In the genomic region with DNA sequence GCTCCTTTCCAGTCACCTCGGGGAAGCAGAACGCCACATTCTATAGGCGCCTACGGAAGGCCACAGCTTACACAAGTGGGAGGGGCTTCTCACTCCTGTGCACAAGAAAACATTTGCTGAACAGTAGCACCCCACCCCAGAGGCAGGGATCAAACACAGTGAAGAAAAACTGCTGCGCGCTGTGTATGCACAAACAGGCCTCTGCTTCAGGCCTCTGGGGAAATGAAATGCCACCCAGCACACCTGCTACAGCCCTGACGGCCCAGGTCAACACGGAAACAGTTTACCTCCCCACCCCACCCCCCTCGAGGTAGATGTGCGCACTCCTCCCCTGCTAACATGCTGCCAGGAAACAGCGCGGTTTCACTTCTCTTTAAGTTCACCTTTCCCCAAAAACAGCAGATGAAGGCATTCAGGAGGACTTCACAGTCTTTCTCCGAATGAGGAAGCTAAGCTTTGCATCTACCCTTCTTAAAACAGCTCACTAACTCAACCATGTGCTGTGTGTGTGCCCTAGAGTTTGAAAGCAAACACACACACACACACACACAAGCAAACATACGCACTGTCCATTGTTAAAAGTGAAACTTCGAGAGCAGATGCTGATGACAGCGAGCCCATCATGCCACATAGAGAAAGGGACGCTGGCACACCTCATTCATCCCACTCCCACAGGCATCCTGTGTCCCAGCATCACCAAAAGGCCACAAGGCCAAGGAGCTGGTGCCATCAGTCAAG, we compare ENCODE assay signal across 8 mouse cellular contexts. TPM values are rescaled to one million over a fixed set of nuclear protein-coding genes. Genes with fewer than 3 reads are reported as not detected.
A peak's percentile ranks its signal among the peaks of the same experiment; 100 is the strongest.
DNase-seq lines count a peak whose midpoint lies in the region; ATAC-seq and TF ChIP-seq lines count a peak whose summit lies in the region.

No protein-coding gene starts in this region.

- no peaks in the 10 kb centered on the region for H3K9me3 ChIP-seq in kidney, postnatal 0 days (replicated peaks; ENCODE audit: low read length)
- H3K9me3 ChIP-seq in forebrain, embryonic 13.5 days (replicated peaks) = no peaks in the 10 kb centered on the region
- no peaks in the 10 kb centered on the region for H3K9me3 ChIP-seq in liver, embryonic 15.5 days (replicated peaks)
- no peaks in the 10 kb centered on the region for H3K9me3 ChIP-seq in stomach, embryonic 15.5 days

- TF ChIP-seq CTCF in kidney, postnatal 0 days (IDR thresholded peaks at IDR 0.05; ENCODE audit: low read depth) = no peak

- H3K4me3 ChIP-seq in kidney, postnatal 0 days (replicated peaks; ENCODE audit: low read depth, low read length) = no peak overlapping the region
- H3K4me3 ChIP-seq in forebrain, embryonic 13.5 days = no peak overlapping the region
- peak overlapping the region; percentile 46 for H3K4me3 ChIP-seq in liver, embryonic 15.5 days (replicated peaks)
- H3K4me3 ChIP-seq in stomach, embryonic 15.5 days (replicated peaks) = no peak overlapping the region

- 51% methylated on average over 17 of the region's 17 CpGs for WGBS in kidney, postnatal 0 days
- 72% methylated on average over 17 of the region's 17 CpGs for WGBS in forebrain, embryonic 13.5 days
- WGBS in liver, embryonic 15.5 days (ENCODE audit: insufficient replicate concordance) = 11% methylated on average over 17 of the region's 17 CpGs
- 48% methylated on average over 17 of the region's 17 CpGs for WGBS in stomach, embryonic 15.5 days

- no peak for DNase-seq in kidney, postnatal 0 days (ENCODE audit: low spot score)
- DNase-seq in kidney, adult 8-10 months = no peak
- DNase-seq in urinary bladder, postnatal 4 days (ENCODE audit: low spot score in 2 of 2) = no peak
- no peak for DNase-seq in ovary, postnatal 14 days (ENCODE audit: low spot score)
- no peak for DNase-seq in frontal cortex, postnatal 14 days (ENCODE audit: low spot score in 2 of 2)

- no peaks in the 10 kb centered on the region for H3K27me3 ChIP-seq in kidney, postnatal 0 days (ENCODE audit: insufficient read depth, low read length)
- no peaks in the 10 kb centered on the region for H3K27me3 ChIP-seq in forebrain, embryonic 13.5 days
- no peaks in the 10 kb centered on the region for H3K27me3 ChIP-seq in liver, embryonic 15.5 days
- no peaks in the 10 kb centered on the region for H3K27me3 ChIP-seq in stomach, embryonic 15.5 days (replicated peaks)

- no peaks in the 10 kb centered on the region for H3K36me3 ChIP-seq in kidney, postnatal 0 days (ENCODE audit: insufficient read depth, low read length)
- H3K36me3 ChIP-seq in forebrain, embryonic 13.5 days (ENCODE audit: poor library complexity, severe bottlenecking) = peaks cover 12% of the 10 kb centered on the region
- H3K36me3 ChIP-seq in liver, embryonic 15.5 days (replicated peaks) = peaks cover 14% of the 10 kb centered on the region; the same call in 1 of the 2 replicates
- 0 out of 2 replicates have a peak, but pooled peaks cover 5% of the 10 kb centered on the region for H3K36me3 ChIP-seq in stomach, embryonic 15.5 days

- no peak overlapping the region for H3K4me2 ChIP-seq in kidney, postnatal 0 days (ENCODE audit: low read length)
- no peak overlapping the region for H3K4me2 ChIP-seq in forebrain, embryonic 13.5 days
- peak overlapping the region; percentile 82 for H3K4me2 ChIP-seq in liver, embryonic 15.5 days
- H3K4me2 ChIP-seq in stomach, embryonic 15.5 days = peak overlapping the region; percentile 33

- ATAC-seq in kidney, postnatal 0 days (replicated peaks; ENCODE audit: low FRiP score, low read depth) = 0 out of 2 replicates have a peak, but pooled peaks have one; percentile 31
- peak; percentile 39; the same call in 1 of the 2 replicates for ATAC-seq in forebrain, embryonic 13.5 days
- peak; percentile 82 for ATAC-seq in liver, embryonic 15.5 days (ENCODE audit: insufficient read depth)
- ATAC-seq in stomach, embryonic 15.5 days (ENCODE audit: insufficient read depth, low FRiP score, low read depth) = peak; percentile 57

- H3K9ac ChIP-seq in kidney, postnatal 0 days (ENCODE audit: low read depth, low read length) = no peak overlapping the region
- peak overlapping the region; percentile 40; the same call in 1 of the 2 replicates for H3K9ac ChIP-seq in forebrain, embryonic 13.5 days
- H3K9ac ChIP-seq in liver, embryonic 15.5 days = peak overlapping the region; percentile 53
- no peak overlapping the region for H3K9ac ChIP-seq in stomach, embryonic 15.5 days

- H3K4me1 ChIP-seq in kidney, postnatal 0 days (replicated peaks; ENCODE audit: insufficient read depth, low read length) = peaks cover 48% of the 10 kb centered on the region
- peaks cover 46% of the 10 kb centered on the region for H3K4me1 ChIP-seq in forebrain, embryonic 13.5 days
- peaks cover 100% of the 10 kb centered on the region for H3K4me1 ChIP-seq in liver, embryonic 15.5 days (replicated peaks)
- H3K4me1 ChIP-seq in stomach, embryonic 15.5 days = peaks cover 63% of the 10 kb centered on the region

- H3K27ac ChIP-seq in kidney, postnatal 0 days = peak overlapping the region; percentile 9; the same call in 1 of the 2 replicates
- no peak overlapping the region for H3K27ac ChIP-seq in forebrain, embryonic 13.5 days
- peak overlapping the region; percentile 89 for H3K27ac ChIP-seq in liver, embryonic 15.5 days (replicated peaks)
- H3K27ac ChIP-seq in stomach, embryonic 15.5 days = peak overlapping the region; percentile 74

RNA-seq across cellular contexts. Expression of a gene that starts 13.7 kb away (rescaled TPM):
- polyA plus RNA-seq in kidney, postnatal 0 days (2015; fragmentation: Nextera tagmentation; extraction: Ambion mirVana) = 33.2 and 36.6 TPM in 2 replicates
- 24.3 and 26.1 TPM in 2 replicates for polyA plus RNA-seq in forebrain, embryonic 13.5 days (2015; fragmentation: Nextera tagmentation; extraction: Ambion mirVana)
- 27.0 and 29.3 TPM in 2 replicates for polyA plus RNA-seq in liver, embryonic 15.5 days (2015; fragmentation: Nextera tagmentation; extraction: Ambion mirVana)
- 44.2 and 44.5 TPM in 2 replicates for polyA plus RNA-seq in stomach, embryonic 15.5 days (2015; fragmentation: Nextera tagmentation; extraction: Ambion mirVana)

Comparison
In these comparisons a context has a peak if more than half of its experiments do, and no peak if none do; other contexts are left out.
1. ATAC-seq: peak in every context shown above with its lines; median percentile 82 in liver, embryonic 15.5 days; 57 in stomach, embryonic 15.5 days; 39 in forebrain, embryonic 13.5 days; 31 in kidney, postnatal 0 days.
2. H3K4me2 ChIP-seq: peak in liver, embryonic 15.5 days (single experiment) and stomach, embryonic 15.5 days (single experiment); none in kidney, postnatal 0 days (single experiment) and forebrain, embryonic 13.5 days (single experiment).
3. H3K9ac ChIP-seq: peak in forebrain, embryonic 13.5 days (single experiment) and liver, embryonic 15.5 days (single experiment); none in kidney, postnatal 0 days (single experiment) and stomach, embryonic 15.5 days (single experiment).